Mouse (Mus musculus): ENCODE data around the gene Glcci1. TPM values are rescaled to one million over a fixed set of nuclear protein-coding genes. Genes with fewer than 3 reads are reported as not detected.
A peak's percentile ranks its signal among the peaks of the same experiment; 100 is the strongest.

Glcci1 gene
- 16.1 and 17.6 TPM in 2 replicates for polyA plus RNA-seq (2014; fragmentation: Nextera tagmentation; extraction: Ambion mirVana)

DNA sequence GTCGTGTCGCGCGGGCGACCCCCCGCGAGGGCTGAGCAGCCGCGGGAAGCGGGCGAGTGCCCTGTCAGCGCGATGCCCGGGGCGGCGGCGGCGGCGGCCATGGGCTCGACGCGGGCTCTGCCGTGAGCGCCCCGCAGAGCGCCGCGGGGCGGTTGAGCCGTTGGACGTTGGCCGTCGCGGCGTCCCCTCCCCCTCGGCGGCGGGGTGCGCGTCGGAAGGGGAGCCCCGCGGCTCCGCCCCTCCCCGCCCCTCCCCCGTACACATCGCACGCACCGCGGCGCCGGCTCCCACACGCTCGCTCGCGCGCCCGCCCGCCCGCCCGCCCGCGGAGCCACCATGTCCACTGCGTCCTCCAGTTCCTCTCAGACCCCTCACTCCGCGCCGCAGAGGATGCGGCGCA, at the start of gene Glcci1:
Gene Glcci1, plus strand, starts transcription at position 50 of the 400 bp plus-strand sequence.
- Histone ChIP-seq H3K27ac (ENCODE audit: low read depth, low read length) (peak within 1 kb of the TSS; percentile 98), H3K36me3 (ENCODE audit: control insufficient read depth, insufficient read depth, low read length) (no peaks in the 10 kb centered on the region), H3K9ac (ENCODE audit: low read depth, low read length) (peak within 1 kb of the TSS; percentile 96), H3K4me2 (replicated peaks; ENCODE audit: low read depth, low read length) (peak within 1 kb of the TSS; percentile 66), H3K27me3 (ENCODE audit: control insufficient read depth, insufficient read depth, low read length) (no peaks in the 10 kb centered on the region), H3K9me3 (ENCODE audit: control insufficient read depth, low read length) (no peaks in the 10 kb centered on the region), H3K4me3 (ENCODE audit: low read length) (peak within 1 kb of the TSS; percentile 89), H3K4me1 (ENCODE audit: control insufficient read depth, insufficient read depth, low read length) (peaks cover 9% of the 10 kb centered on the region)
- 0% methylated on average over 38 of the region's 69 CpGs for WGBS
- ATAC-seq (ENCODE audit: low FRiP score, low TSS enrichment) = peak; percentile 83

GRCm38 (mm10) chr6:8462447-8462846, 47.0 kb upstream of the Glcci1 start:
- WGBS = 72% methylated on average over 2 of the region's 2 CpGs
- ATAC-seq (ENCODE audit: low FRiP score, low TSS enrichment) = peak; percentile 39; the same call in 1 of the 2 replicates

DNA sequence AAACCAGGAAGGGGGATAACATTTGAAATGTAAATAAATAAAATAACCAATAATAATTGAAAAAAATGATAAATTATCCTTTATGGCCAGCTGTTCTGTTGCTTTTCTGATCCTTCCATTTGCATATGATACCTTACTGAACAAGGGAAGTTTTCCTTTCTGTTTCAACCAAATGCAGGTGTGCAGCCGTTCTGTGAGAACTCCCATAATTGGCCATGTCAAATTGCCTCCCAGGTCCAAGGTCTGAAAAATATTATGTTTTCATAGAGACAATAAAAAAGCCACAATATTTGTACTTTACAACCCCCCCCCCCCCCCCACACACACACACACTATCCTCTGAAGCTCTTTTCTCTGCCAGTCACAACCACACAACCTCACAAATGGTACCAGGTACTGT, 44.0 kb upstream of the Glcci1 start:
- ATAC-seq (ENCODE audit: low FRiP score, low TSS enrichment) = no peak
- 67% methylated on average over 1 of the region's 1 CpGs for WGBS
- Histone ChIP-seq H3K4me1 (ENCODE audit: control insufficient read depth, insufficient read depth, low read length) (no peaks in the 10 kb centered on the region), H3K4me3 (ENCODE audit: low read length) (no peak overlapping the region), H3K27me3 (ENCODE audit: control insufficient read depth, insufficient read depth, low read length) (no peaks in the 10 kb centered on the region), H3K36me3 (ENCODE audit: control insufficient read depth, insufficient read depth, low read length) (no peaks in the 10 kb centered on the region), H3K9me3 (ENCODE audit: control insufficient read depth, low read length) (no peaks in the 10 kb centered on the region), H3K4me2 (replicated peaks; ENCODE audit: low read depth, low read length) (no peak overlapping the region), H3K9ac (ENCODE audit: low read depth, low read length) (no peak overlapping the region), H3K27ac (ENCODE audit: low read depth, low read length) (no peak overlapping the region)

More at GRCm38 (mm10) chr6:8462447-8462846, 47.0 kb upstream of the Glcci1 start:
- no peaks in the 10 kb centered on the region for H3K27me3 ChIP-seq (ENCODE audit: control insufficient read depth, insufficient read depth, low read length)
- no peak overlapping the region for H3K9ac ChIP-seq (ENCODE audit: low read depth, low read length)
- no peaks in the 10 kb centered on the region for H3K36me3 ChIP-seq (ENCODE audit: control insufficient read depth, insufficient read depth, low read length)
- H3K27ac ChIP-seq (ENCODE audit: low read depth, low read length) = no peak overlapping the region
- H3K9me3 ChIP-seq (ENCODE audit: control insufficient read depth, low read length) = no peaks in the 10 kb centered on the region
- no peaks in the 10 kb centered on the region for H3K4me1 ChIP-seq (ENCODE audit: control insufficient read depth, insufficient read depth, low read length)
- H3K4me2 ChIP-seq (replicated peaks; ENCODE audit: low read depth, low read length) = no peak overlapping the region
- no peak overlapping the region for H3K4me3 ChIP-seq (ENCODE audit: low read length)

- Histone ChIP-seq H3K4me3 (ENCODE audit: low read length) (no peak overlapping the region), H3K27me3 (ENCODE audit: control insufficient read depth, insufficient read depth, low read length) (no peaks in the 10 kb centered on the region), H3K4me1 (ENCODE audit: control insufficient read depth, insufficient read depth, low read length) (no peaks in the 10 kb centered on the region), H3K36me3 (ENCODE audit: control insufficient read depth, insufficient read depth, low read length) (no peaks in the 10 kb centered on the region), H3K9ac (ENCODE audit: low read depth, low read length) (no peak overlapping the region), H3K27ac (ENCODE audit: low read depth, low read length) (no peak overlapping the region), H3K4me2 (replicated peaks; ENCODE audit: low read depth, low read length) (no peak overlapping the region), H3K9me3 (ENCODE audit: control insufficient read depth, low read length) (no peaks in the 10 kb centered on the region)
- ATAC-seq (ENCODE audit: low FRiP score, low TSS enrichment) = no peak
- WGBS = 72% methylated on average over 5 of the region's 5 CpGs
These were observed 43.4 kb upstream of the Glcci1 start for GRCm38 (mm10) chr6:8465985-8466384.

DNA sequence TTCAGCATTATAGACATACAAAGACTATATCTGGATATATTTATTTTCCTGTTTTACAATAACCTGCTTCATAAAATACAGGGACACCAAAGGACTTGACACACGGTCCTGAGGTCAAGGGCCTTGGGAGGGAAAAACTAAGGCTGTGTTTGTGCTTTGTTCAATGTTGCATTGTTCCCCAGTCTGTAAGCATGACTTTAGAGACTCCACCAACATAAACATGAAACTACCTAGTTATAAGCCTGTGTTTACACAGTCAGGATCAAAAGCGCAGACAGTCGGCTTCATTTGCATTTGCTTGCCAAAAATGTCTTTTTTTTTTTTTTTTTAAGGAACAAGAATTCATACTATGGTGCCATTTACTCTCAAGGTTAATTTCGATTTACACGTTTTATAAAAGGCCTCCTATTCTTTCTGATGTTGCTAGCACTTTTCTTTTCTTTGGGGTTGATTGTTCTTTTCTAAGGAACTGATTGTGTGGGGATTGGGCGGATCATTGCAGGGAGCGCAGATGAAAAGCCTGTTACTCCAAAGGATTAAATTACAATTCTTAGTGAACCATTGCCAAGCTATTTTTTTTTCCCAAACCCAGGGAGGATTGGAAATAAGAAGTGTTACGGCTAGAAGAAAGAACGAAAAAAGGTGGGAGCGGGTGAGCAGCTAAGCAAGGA, 41.6 kb upstream of the Glcci1 start:
- Histone ChIP-seq H3K36me3 (ENCODE audit: control insufficient read depth, insufficient read depth, low read length) (no peaks in the 10 kb centered on the region), H3K4me1 (ENCODE audit: control insufficient read depth, insufficient read depth, low read length) (no peaks in the 10 kb centered on the region), H3K4me3 (ENCODE audit: low read length) (no peak overlapping the region), H3K27me3 (ENCODE audit: control insufficient read depth, insufficient read depth, low read length) (no peaks in the 10 kb centered on the region), H3K9ac (ENCODE audit: low read depth, low read length) (no peak overlapping the region), H3K4me2 (replicated peaks; ENCODE audit: low read depth, low read length) (no peak overlapping the region), H3K9me3 (ENCODE audit: control insufficient read depth, low read length) (no peaks in the 10 kb centered on the region), H3K27ac (ENCODE audit: low read depth, low read length) (no peak overlapping the region)
- WGBS = 53% methylated on average over 10 of the region's 10 CpGs
- ATAC-seq (ENCODE audit: low FRiP score, low TSS enrichment) = no peak

DNA sequence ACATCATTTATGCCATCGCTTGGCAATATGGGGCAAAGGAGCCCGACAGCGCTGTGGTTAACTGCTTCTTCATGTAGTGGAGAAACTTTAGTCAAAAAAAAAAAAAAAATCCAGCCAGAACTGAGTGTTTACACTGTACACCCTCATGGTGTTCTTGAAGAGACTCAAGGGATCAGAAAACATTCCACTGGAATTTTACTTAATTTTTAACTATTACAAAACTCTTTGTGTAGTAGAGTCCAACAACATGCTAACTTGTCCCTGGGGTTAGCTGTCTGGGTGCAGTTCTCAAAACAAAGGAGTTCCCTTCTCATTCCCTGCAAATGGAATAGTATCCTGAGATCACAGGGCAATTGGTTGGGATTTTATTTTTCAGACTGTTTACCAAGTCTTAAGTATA, 39.5 kb upstream of the Glcci1 start:
- no peaks in the 10 kb centered on the region for H3K4me1 ChIP-seq (ENCODE audit: control insufficient read depth, insufficient read depth, low read length)
- no peak for ATAC-seq (ENCODE audit: low FRiP score, low TSS enrichment)
- no peak overlapping the region for H3K4me3 ChIP-seq (ENCODE audit: low read length)
- no peak overlapping the region for H3K4me2 ChIP-seq (replicated peaks; ENCODE audit: low read depth, low read length)
- 87% methylated on average over 3 of the region's 3 CpGs for WGBS
- H3K27me3 ChIP-seq (ENCODE audit: control insufficient read depth, insufficient read depth, low read length) = no peaks in the 10 kb centered on the region
- H3K27ac ChIP-seq (ENCODE audit: low read depth, low read length) = no peak overlapping the region
- no peak overlapping the region for H3K9ac ChIP-seq (ENCODE audit: low read depth, low read length)
- H3K9me3 ChIP-seq (ENCODE audit: control insufficient read depth, low read length) = no peaks in the 10 kb centered on the region
- H3K36me3 ChIP-seq (ENCODE audit: control insufficient read depth, insufficient read depth, low read length) = no peaks in the 10 kb centered on the region

- 87% methylated on average over 3 of the region's 3 CpGs for WGBS
- H3K4me1 ChIP-seq (ENCODE audit: control insufficient read depth, insufficient read depth, low read length) = no peaks in the 10 kb centered on the region
- H3K9me3 ChIP-seq (ENCODE audit: control insufficient read depth, low read length) = no peaks in the 10 kb centered on the region
- no peak overlapping the region for H3K9ac ChIP-seq (ENCODE audit: low read depth, low read length)
- no peaks in the 10 kb centered on the region for H3K27me3 ChIP-seq (ENCODE audit: control insufficient read depth, insufficient read depth, low read length)
- H3K36me3 ChIP-seq (ENCODE audit: control insufficient read depth, insufficient read depth, low read length) = no peaks in the 10 kb centered on the region
- no peak overlapping the region for H3K27ac ChIP-seq (ENCODE audit: low read depth, low read length)
- no peak overlapping the region for H3K4me2 ChIP-seq (replicated peaks; ENCODE audit: low read depth, low read length)
- no peak overlapping the region for H3K4me3 ChIP-seq (ENCODE audit: low read length)
- ATAC-seq (ENCODE audit: low FRiP score, low TSS enrichment) = no peak
These were observed 37.3 kb upstream of the Glcci1 start for GRCm38 (mm10) chr6:8472125-8472524.

DNA sequence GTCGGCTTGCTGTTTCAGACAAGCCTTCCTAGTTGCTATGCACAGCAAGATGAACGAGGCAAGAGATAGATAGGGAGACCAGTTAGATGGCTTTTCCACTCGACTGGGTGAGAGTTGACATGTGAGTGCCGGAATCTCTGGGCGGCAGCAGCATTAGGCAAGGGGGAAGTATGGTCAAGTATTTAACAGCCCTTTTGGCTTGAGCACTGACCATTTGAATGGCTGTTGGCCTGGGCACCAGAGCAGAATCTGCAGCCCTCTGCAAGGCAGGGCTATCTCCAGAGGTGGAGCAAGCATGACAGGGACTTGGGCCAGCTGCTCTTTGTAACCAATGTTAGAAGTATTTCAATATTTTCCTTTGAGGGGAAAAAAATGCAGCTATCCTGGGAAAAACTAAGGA, 36.5 kb upstream of the Glcci1 start:
- no peaks in the 10 kb centered on the region for H3K36me3 ChIP-seq (ENCODE audit: control insufficient read depth, insufficient read depth, low read length)
- 30% methylated on average over 5 of the region's 5 CpGs for WGBS
- no peak overlapping the region for H3K9ac ChIP-seq (ENCODE audit: low read depth, low read length)
- no peaks in the 10 kb centered on the region for H3K9me3 ChIP-seq (ENCODE audit: control insufficient read depth, low read length)
- H3K4me2 ChIP-seq (replicated peaks; ENCODE audit: low read depth, low read length) = no peak overlapping the region
- no peak overlapping the region for H3K27ac ChIP-seq (ENCODE audit: low read depth, low read length)
- no peaks in the 10 kb centered on the region for H3K4me1 ChIP-seq (ENCODE audit: control insufficient read depth, insufficient read depth, low read length)
- ATAC-seq (ENCODE audit: low FRiP score, low TSS enrichment) = no peak; the same call in 1 of the 2 replicates
- H3K27me3 ChIP-seq (ENCODE audit: control insufficient read depth, insufficient read depth, low read length) = no peaks in the 10 kb centered on the region
- no peak overlapping the region for H3K4me3 ChIP-seq (ENCODE audit: low read length)

- H3K27me3 ChIP-seq (ENCODE audit: control insufficient read depth, insufficient read depth, low read length) = no peaks in the 10 kb centered on the region
- no peak overlapping the region for H3K27ac ChIP-seq (ENCODE audit: low read depth, low read length)
- no peak for ATAC-seq (ENCODE audit: low FRiP score, low TSS enrichment)
- no peak overlapping the region for H3K4me2 ChIP-seq (replicated peaks; ENCODE audit: low read depth, low read length)
- no peak overlapping the region for H3K9ac ChIP-seq (ENCODE audit: low read depth, low read length)
- no peak overlapping the region for H3K4me3 ChIP-seq (ENCODE audit: low read length)
- H3K9me3 ChIP-seq (ENCODE audit: control insufficient read depth, low read length) = no peaks in the 10 kb centered on the region
- H3K36me3 ChIP-seq (ENCODE audit: control insufficient read depth, insufficient read depth, low read length) = no peaks in the 10 kb centered on the region
- 25% methylated on average over 5 of the region's 5 CpGs for WGBS
- H3K4me1 ChIP-seq (ENCODE audit: control insufficient read depth, insufficient read depth, low read length) = no peaks in the 10 kb centered on the region
These were observed 35.9 kb upstream of the Glcci1 start for GRCm38 (mm10) chr6:8473498-8473897.
